Mouse (Mus musculus) neutrophil, adult 5-6 weeks (primary cell): ENCODE measurements around the gene Cox17. TPM values are rescaled to one million over a fixed set of nuclear protein-coding genes. Genes with fewer than 3 reads are reported as not detected.
A peak's percentile ranks its signal among the peaks of the same experiment; 100 is the strongest.

ENCODE experiments used
- ATAC-seq: fragments of 151-379, 151-347 bp; 2 replicates; pipeline ENCODE4 v1.8.0; 2017; ENCODE audit warnings: mild to moderate bottlenecking, moderate TSS enrichment; ENCODE audit not compliant: insufficient number of reproducible peaks, poor library complexity, low FRiP score, severe bottlenecking; ENCODE audit errors: extremely low read depth
- total RNA-seq: library from RNA; stranded (forward); fragments of 200-1000 nt; gene quantifications from 2 replicates; pipeline ENCODE4 v1.2.3, GENCODE M21; 2017

The Cox17 gene
- total RNA-seq, 1 experiment from 2014 or later: 339 TPM

- ATAC-seq: no peak
These were observed 1.7 kb upstream of the Cox17 start for GRCm38 (mm10) chr16:38344941-38345725.

DNA sequence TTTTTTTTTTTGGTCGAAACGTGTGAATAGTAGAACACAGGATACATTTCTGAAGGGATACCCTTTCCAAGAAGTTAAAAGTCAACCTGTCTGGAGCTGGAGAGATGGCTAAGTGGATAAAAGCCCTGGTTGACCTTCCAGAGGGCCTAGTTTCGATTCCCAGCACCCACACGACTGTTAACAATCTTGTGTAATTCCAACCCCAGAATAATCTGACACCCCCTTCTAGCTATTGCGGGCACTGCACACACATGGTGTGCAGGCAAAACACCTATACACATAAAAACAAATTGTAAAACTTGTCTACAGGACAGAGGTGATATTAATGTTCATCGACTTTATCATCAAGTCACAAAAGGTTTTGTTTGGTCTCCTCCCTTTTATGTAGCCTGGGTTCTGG, 797 bp downstream of the Cox17 start:
- ATAC-seq: no peak

DNA sequence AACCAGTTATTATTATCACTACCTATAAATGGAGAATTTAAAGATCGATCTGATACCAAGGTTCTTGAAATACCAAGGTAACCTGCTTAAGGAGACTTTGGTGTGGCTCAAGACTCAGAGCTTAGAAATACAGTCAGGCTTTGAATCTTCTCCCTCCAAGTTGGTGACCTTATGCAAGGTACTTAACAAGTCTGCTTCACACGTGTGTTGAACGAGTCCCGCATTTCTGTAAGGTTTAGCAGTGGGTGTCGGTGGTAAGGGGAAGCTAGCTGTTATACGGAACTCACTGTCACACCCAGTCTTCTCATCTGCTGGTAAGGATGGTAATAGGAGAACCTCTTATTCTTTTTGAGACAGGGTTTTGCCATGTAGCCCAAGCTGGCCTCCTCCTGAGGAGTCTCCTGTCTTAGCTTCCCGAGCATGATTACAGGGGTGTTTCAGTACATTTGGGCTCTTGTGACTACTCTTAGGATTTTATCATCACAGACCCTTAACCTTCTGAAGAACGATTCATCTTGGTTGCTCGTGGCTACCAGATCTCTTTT, 1.5 kb downstream of the Cox17 start:
- ATAC-seq: no peak

DNA sequence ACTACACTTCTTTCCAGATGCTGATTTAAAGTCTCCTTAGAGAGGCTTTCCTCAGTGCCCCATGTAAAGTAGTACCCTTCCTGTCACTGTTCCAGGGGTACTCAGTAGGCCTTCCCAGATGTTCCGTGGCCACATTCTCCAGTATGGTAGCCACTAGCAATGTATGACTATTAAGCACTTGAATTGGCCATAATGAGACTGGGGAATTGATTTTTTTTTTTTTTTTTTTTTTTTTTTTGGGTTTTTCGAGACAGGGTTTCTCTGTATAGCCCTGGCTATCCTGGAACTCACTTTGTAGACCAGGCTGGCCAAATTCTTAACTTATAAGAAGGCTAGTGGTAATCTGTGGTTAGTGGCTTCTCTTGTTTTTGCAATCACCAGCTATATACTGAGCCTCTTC, 3.1 kb downstream of the Cox17 start:
- ATAC-seq: no peak

- ATAC-seq: no peak
These were observed 3.6 kb downstream of the Cox17 start for GRCm38 (mm10) chr16:38350361-38350855.

- no peak for ATAC-seq
These were observed 4.1 kb downstream of the Cox17 start for GRCm38 (mm10) chr16:38350939-38351338.

- no peak for ATAC-seq
These were observed 5.2 kb downstream of the Cox17 start for GRCm38 (mm10) chr16:38352031-38352430.

- ATAC-seq: peak; percentile 58
These were observed 6.1 kb downstream of the Cox17 start for GRCm38 (mm10) chr16:38352851-38353250.

GRCm38 (mm10) chr16:38353642-38354041, 6.9 kb downstream of the Cox17 start:
- peak; percentile 63 for ATAC-seq

DNA sequence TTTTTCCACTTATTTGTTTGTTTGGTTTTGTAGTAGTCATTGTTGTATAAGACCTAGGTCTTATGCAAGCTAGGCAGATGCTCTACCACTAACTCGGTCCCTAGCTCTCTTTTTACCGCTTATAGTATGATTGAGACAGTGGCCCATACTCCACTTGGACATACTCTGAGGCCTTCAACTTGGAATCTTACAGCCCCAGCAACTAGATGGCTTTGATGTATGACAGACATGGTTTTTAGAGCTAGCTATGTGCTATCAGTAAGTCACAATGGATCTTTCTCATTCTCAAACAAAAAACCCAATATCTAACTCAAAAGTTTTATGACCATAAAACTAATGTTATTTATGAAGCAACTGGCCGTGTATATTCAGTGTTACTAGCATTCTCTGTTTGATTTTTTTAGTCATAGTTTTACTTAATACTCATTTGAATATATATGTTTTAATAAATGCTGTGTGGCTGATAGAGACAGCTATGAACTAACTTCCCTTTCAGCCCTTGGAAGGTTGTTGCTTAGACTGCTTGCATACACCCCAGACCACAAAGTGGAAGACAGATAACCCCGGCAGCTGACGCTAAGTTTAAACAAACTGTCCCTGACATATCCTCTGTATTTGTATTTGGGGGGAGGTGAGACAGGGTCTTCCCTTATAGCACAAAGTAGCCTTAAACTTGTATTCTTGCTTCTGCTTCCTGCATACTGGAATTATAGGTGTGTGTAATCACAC, 7.6 kb downstream of the Cox17 start:
- ATAC-seq: no peak

- ATAC-seq: no peak
These were observed 11.5 kb downstream of the Cox17 start for GRCm38 (mm10) chr16:38358256-38358812.

- ATAC-seq: no peak
These were observed 12.4 kb downstream of the Cox17 start for GRCm38 (mm10) chr16:38359241-38359640.

- no peak for ATAC-seq
These were observed 13.1 kb downstream of the Cox17 start for GRCm38 (mm10) chr16:38359857-38360256.

- ATAC-seq: no peak
These were observed 13.5 kb downstream of the Cox17 start for GRCm38 (mm10) chr16:38360317-38360716.

- no peak for ATAC-seq
These were observed 15.1 kb downstream of the Cox17 start, which contains the start of gene Popdc2 for GRCm38 (mm10) chr16:38361933-38362332. Gene Popdc2 (plus strand): TSS chr16:38362209.

DNA sequence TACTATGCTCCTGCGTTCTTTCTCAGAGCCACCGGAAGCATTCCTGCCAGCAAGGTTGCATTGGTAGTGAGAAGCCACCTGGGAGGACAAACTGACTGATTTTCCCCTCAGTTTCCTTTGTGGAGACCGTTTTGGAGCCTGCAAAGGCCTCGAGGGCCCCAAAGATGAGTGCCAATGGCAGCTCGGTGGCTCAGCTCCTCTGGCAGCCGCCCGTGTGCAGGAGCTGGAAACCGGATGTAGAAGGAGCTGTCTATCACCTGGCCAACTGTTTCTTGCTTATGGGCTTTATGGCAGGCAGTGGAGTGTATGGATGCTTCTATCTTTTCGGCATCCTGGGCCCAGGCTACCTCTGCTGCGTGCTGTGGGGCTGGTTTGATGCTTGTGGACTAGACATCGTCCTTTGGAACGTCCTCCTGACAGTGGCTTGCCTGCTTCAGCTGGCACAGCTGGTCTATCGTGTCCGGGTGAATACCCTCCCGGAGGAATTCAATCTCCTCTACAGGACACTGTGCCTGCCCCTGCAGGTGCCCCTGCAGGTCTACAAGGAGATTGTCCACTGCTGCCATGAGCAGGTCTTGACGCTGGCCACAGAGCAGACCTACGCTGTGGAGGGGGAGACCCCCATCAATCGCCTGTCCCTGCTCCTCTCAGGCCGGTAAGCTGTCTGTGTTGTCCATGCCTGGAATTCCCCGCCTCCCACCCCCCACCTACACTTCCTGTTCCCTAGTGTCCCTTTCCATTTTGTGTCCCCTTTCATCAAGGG, 15.9 kb downstream of the Cox17 start:
- ATAC-seq: no peak

GRCm38 (mm10) chr16:38363256-38363595, 16.4 kb downstream of the Cox17 start:
- ATAC-seq: no peak

DNA sequence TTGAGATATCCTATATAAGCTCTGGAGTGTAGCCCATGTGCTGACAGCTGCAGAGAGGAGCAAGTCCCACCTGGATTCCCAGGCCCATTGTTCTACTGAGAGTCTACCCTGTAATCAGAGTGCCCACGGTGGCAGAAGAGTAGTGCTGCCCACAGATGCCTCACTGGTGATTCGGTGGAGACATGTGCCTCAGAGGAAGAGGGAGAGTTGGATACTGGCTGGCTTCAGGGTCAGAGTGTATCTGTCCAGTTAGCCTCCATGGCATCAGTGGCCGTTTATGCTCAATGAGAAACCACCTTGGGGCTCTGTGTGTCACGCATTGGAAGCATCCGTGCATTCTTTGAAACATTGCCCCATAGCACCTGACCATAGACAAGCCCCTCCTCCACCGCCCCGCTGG, 16.9 kb downstream of the Cox17 start:
- no peak for ATAC-seq

- no peak for ATAC-seq
These were observed 18.6 kb downstream of the Cox17 start for GRCm38 (mm10) chr16:38365390-38365789.
